Mouse (Mus musculus) ES-Bruce4 (cell line): ENCODE data around the gene Hoxb6. TPM values are rescaled to one million over a fixed set of nuclear protein-coding genes. Genes with fewer than 3 reads are reported as not detected.

Source experiments
- H3K27ac ChIP-seq: 2 replicates; pipeline ENCODE4 v1.5.1; 2012; ENCODE audit warnings: low read length, inconsistent platforms; ENCODE audit not compliant: insufficient read depth
- H3K27me3 ChIP-seq: 2 replicates; pipeline ENCODE4 v1.6.1; 2012; ENCODE audit warnings: mild to moderate bottlenecking, low read length, inconsistent platforms; ENCODE audit not compliant: control insufficient read depth, poor library complexity, insufficient read depth, severe bottlenecking
- H3K36me3 ChIP-seq: 2 replicates; pipeline ENCODE4 v1.6.1; 2012; ENCODE audit warnings: inconsistent platforms, mild to moderate bottlenecking, low read length, moderate library complexity; ENCODE audit not compliant: control insufficient read depth, poor library complexity, insufficient read depth, severe bottlenecking
- H3K4me1 ChIP-seq: one replicate; pipeline ENCODE4 v1.8.1; 2011; ENCODE audit warnings: low read length; ENCODE audit not compliant: control insufficient read depth, insufficient read depth
- H3K4me3 ChIP-seq: 2 replicates; pipeline ENCODE4 v1.5.1; 2011; ENCODE audit warnings: low read depth, mild to moderate bottlenecking, low read length
- H3K9ac ChIP-seq: 2 replicates; pipeline ENCODE4 v1.6.1; 2012; ENCODE audit warnings: low read depth, mild to moderate bottlenecking, inconsistent platforms; ENCODE audit not compliant: poor library complexity, severe bottlenecking
- H3K9me3 ChIP-seq: replicated peaks from 2 replicates; pipeline ENCODE4 v1.6.1; 2012; ENCODE audit warnings: mild to moderate bottlenecking, low read length, inconsistent platforms; ENCODE audit not compliant: control insufficient read depth, poor library complexity, insufficient read depth, severe bottlenecking
- CTCF ChIP-seq: IDR thresholded peaks from one replicate; pipeline ENCODE4 v1.8.1; 2011; ENCODE audit warnings: low read depth, low read length
- EP300 ChIP-seq: IDR thresholded peaks from 2 replicates; pipeline ENCODE4 v1.6.1; 2011; ENCODE audit warnings: low read depth, low read length; ENCODE audit not compliant: insufficient read depth
- POLR2A ChIP-seq: IDR thresholded peaks from one replicate; pipeline ENCODE4 v1.8.1; 2011; ENCODE audit warnings: low read length; ENCODE audit not compliant: insufficient read depth
- polyA plus RNA-seq: library from polyadenylated mRNA; stranded (reverse); fragments of >200 nt; gene quantifications from 2 replicates; pipeline ENCODE4 v1.2.4, GENCODE M21; 2011; ENCODE audit warnings: low read depth; ENCODE audit not compliant: missing spikeins, insufficient read depth, insufficient read length

The Hoxb6 gene
- polyA plus RNA-seq, 1 experiment, result not detected

DNA sequence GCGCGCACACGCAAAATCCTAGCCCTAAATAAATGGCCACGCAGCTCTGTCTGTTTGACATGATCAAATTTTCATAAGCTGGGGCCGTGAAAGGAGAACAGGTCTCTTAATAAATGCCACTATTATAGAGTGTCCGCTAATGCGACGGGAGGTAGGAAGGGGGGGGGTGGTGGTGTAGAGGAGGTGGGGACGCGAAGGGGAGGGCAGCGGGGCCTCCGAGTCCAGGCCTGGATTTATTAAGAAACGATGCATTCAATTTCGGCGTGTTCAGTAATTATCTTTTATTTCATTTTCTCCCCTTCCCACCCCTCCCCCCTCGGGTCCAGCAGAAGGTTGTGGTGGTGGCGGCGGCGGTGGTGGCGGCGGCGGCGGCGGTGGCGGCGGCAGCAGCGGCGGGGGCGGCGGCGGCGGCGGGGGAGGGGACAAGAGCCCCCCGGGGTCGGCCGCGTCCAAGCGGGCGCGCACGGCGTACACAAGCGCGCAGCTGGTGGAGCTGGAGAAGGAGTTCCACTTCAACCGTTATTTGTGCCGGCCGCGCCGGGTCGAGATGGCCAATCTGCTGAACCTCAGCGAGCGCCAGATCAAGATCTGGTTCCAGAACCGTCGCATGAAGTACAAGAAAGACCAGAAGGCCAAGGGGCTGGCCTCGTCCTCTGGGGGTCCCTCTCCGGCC lies 53.1 kb downstream of the Hoxb6 start:
- Histone ChIP-seq H3K4me1 (no peaks in the 10 kb centered on the region), H3K9ac (0 out of 2 replicates have a peak overlapping the region, but pooled peaks have one; percentile 12), H3K36me3 (no peaks in the 10 kb centered on the region), H3K9me3 (no peaks in the 10 kb centered on the region), H3K27ac (no peak overlapping the region), H3K4me3 (peak overlapping the region; percentile 46), H3K27me3 (peaks cover 65% of the 10 kb centered on the region)
- TF ChIP-seq CTCF, result no peak
- no peak for TF ChIP-seq EP300
- TF ChIP-seq POLR2A, result no peak

- TF ChIP-seq CTCF (peak; percentile 8), EP300 (no peak), POLR2A (no peak)
- H3K9me3 ChIP-seq, result no peaks in the 10 kb centered on the region
- no peaks in the 10 kb centered on the region for H3K36me3 ChIP-seq
- no peak overlapping the region for H3K27ac ChIP-seq
- H3K4me1 ChIP-seq, result no peaks in the 10 kb centered on the region
- H3K4me3 ChIP-seq, result peak overlapping the region; percentile 46
- H3K27me3 ChIP-seq, result peaks cover 64% of the 10 kb centered on the region
- 0 out of 2 replicates have a peak overlapping the region, but pooled peaks have one; percentile 12 for H3K9ac ChIP-seq
Observed at GRCm38 (mm10) chr11:96345893-96346806, 53.9 kb downstream of the Hoxb6 start.

GRCm38 (mm10) chr11:96346916-96347520 lies 54.7 kb downstream of the Hoxb6 start:
- H3K36me3 ChIP-seq, result no peaks in the 10 kb centered on the region
- TF ChIP-seq CTCF (no peak), EP300 (no peak), POLR2A (no peak)
- H3K4me3 ChIP-seq, result no peak overlapping the region
- peaks cover 65% of the 10 kb centered on the region for H3K27me3 ChIP-seq
- no peaks in the 10 kb centered on the region for H3K9me3 ChIP-seq
- H3K9ac ChIP-seq, result no peak overlapping the region
- peaks cover 2% of the 10 kb centered on the region for H3K4me1 ChIP-seq
- H3K27ac ChIP-seq, result no peak overlapping the region

- Histone ChIP-seq H3K27ac (no peak overlapping the region), H3K27me3 (peaks cover 66% of the 10 kb centered on the region), H3K9me3 (no peaks in the 10 kb centered on the region), H3K4me1 (peaks cover 2% of the 10 kb centered on the region), H3K9ac (no peak overlapping the region), H3K36me3 (no peaks in the 10 kb centered on the region), H3K4me3 (no peak overlapping the region)
- no peak for TF ChIP-seq CTCF
- TF ChIP-seq POLR2A, result no peak
- TF ChIP-seq EP300, result no peak
Observed at GRCm38 (mm10) chr11:96347717-96348116, 55.4 kb downstream of the Hoxb6 start.

DNA sequence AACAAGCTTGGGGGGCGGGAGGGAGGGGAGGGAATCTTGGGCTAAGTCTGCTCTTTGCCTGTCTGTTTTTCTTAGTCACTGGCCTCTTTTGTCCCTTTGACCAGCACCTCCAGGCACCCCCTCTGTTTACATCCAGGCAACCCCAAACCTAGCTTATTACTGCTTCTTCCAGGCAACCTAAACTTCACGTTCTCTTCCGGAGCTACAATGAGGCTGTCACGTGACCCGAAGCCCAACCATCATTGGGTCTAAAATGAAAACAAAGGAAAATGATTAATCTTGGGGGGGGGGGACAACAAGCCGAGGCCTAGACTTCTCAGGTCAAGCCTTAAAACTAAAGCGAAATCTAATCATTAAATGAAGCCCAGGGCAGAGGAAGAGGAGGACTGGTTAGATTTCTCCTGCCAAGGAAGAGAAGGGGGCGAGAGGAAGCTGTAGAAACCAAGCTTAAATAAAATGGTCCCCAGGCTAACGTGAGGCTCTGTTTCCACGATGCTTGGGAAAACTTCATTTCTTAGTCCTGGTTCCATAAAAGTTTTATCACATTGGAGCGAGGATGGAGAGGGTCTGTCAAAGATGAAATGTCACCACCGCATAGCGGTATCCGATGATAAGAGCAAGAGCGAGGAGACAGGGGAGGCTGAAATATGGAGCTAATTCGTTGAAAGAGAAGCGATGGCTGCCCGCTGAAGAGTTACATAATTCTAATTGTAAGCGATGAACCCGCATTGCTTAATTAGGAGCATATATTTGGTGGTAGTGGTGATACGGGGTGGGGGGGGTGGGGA lies 56.1 kb downstream of the Hoxb6 start:
- TF ChIP-seq EP300 (no peak), POLR2A (no peak), CTCF (no peak)
- Histone ChIP-seq H3K36me3 (no peaks in the 10 kb centered on the region), H3K27ac (no peak overlapping the region), H3K9ac (no peak overlapping the region), H3K4me1 (peaks cover 2% of the 10 kb centered on the region), H3K27me3 (peaks cover 65% of the 10 kb centered on the region), H3K4me3 (no peak overlapping the region), H3K9me3 (no peaks in the 10 kb centered on the region)
